Mouse (Mus musculus) C2C12 (cell line): ENCODE measurements around the gene Hsd17b3. TPM values are rescaled to one million over a fixed set of nuclear protein-coding genes. Genes with fewer than 3 reads are reported as not detected.

Experiments
- H3K27me3 ChIP-seq: one replicate; pipeline ENCODE4 v1.6.1; 2011; ENCODE audit not compliant: control insufficient read depth, insufficient read depth, insufficient read length
- H3K36me3 ChIP-seq: one replicate; pipeline ENCODE4 v1.6.1; 2011; ENCODE audit not compliant: control insufficient read depth, insufficient read depth
- H3K4me3 ChIP-seq: one replicate; pipeline ENCODE4 v1.5.1; 2011; ENCODE audit warnings: mild to moderate bottlenecking, control low read depth; ENCODE audit not compliant: poor library complexity, insufficient read depth, severe bottlenecking
- H3K79me2 ChIP-seq: one replicate; pipeline ENCODE4 v1.6.1; 2011; ENCODE audit not compliant: control insufficient read depth, insufficient read depth
- H3K79me3 ChIP-seq: one replicate; pipeline ENCODE4 v1.6.1; 2011; ENCODE audit warnings: low read depth, control low read depth
- H3ac ChIP-seq: one replicate; pipeline ENCODE3; 2011; ENCODE audit warnings: low read depth; ENCODE audit not compliant: control insufficient read depth, insufficient read length
- CEBPB ChIP-seq: IDR thresholded peaks from one replicate; pipeline ENCODE4 v1.6.1; 2011; ENCODE audit warnings: low read depth, mild to moderate bottlenecking, control low read depth, moderate library complexity
- CTCF ChIP-seq: IDR thresholded peaks from one replicate; pipeline ENCODE4 v1.5.1; 2011; ENCODE audit not compliant: control insufficient read depth, insufficient read depth, insufficient read length
- FOSL1 ChIP-seq: IDR thresholded peaks from one replicate; pipeline ENCODE4 v1.8.0; 2011; ENCODE audit warnings: mild to moderate bottlenecking, low read length; ENCODE audit not compliant: poor library complexity, insufficient read depth, severe bottlenecking
- MAX ChIP-seq: IDR thresholded peaks from one replicate; pipeline ENCODE4 v1.6.1; 2011; ENCODE audit warnings: mild to moderate bottlenecking, control low read depth
- MYOD1 ChIP-seq: IDR thresholded peaks from one replicate; pipeline ENCODE4 v1.6.1; 2011; ENCODE audit warnings: low read depth; ENCODE audit not compliant: control insufficient read depth, insufficient read length
- MYOG ChIP-seq: IDR thresholded peaks from one replicate; pipeline ENCODE4 v1.6.1; 2011; ENCODE audit not compliant: control insufficient read depth, insufficient read length; ENCODE audit errors: extremely low read depth
- USF1 ChIP-seq: IDR thresholded peaks from one replicate; pipeline ENCODE4 v1.6.1; 2011; ENCODE audit warnings: low read depth, mild to moderate bottlenecking, control low read depth, moderate library complexity
- polyA plus RNA-seq: library from polyadenylated mRNA; unstranded; fragments of >200 nt; fragmentation: generic; extraction: Trizol; gene quantifications from one replicate; pipeline ENCODE4 v1.2.1, GENCODE M21; 2012; ENCODE audit warnings: missing spikeins

The Hsd17b3 gene
- polyA plus RNA-seq, 1 experiment: not detected

GRCm38 (mm10) chr13:64123491-64124188 lies 34.6 kb upstream of the Hsd17b3 start:
- H3ac ChIP-seq: no peak overlapping the region
- no peaks in the 10 kb centered on the region for H3K79me2 ChIP-seq
- H3K36me3 ChIP-seq: no peaks in the 10 kb centered on the region
- no peak for TF ChIP-seq MYOD1
- TF ChIP-seq MYOG: no peak
- no peak for TF ChIP-seq FOSL1
- H3K4me3 ChIP-seq: no peak overlapping the region
- H3K27me3 ChIP-seq: no peaks in the 10 kb centered on the region
- H3K79me3 ChIP-seq: no peaks in the 10 kb centered on the region

GRCm38 (mm10) chr13:64120760-64121159 lies 31.7 kb upstream of the Hsd17b3 start:
- no peak for TF ChIP-seq USF1
- TF ChIP-seq MAX: no peak
- TF ChIP-seq MYOG: no peak
- no peak for TF ChIP-seq MYOD1
- TF ChIP-seq FOSL1: no peak
- no peak for TF ChIP-seq CTCF
- TF ChIP-seq CEBPB: no peak
- H3K79me3 ChIP-seq: no peaks in the 10 kb centered on the region
- H3K79me2 ChIP-seq: no peaks in the 10 kb centered on the region
- no peaks in the 10 kb centered on the region for H3K27me3 ChIP-seq
- no peak overlapping the region for H3ac ChIP-seq
- H3K36me3 ChIP-seq: no peaks in the 10 kb centered on the region
- no peak overlapping the region for H3K4me3 ChIP-seq

- Histone ChIP-seq H3ac (no peak overlapping the region), H3K4me3 (no peak overlapping the region), H3K27me3 (no peaks in the 10 kb centered on the region), H3K79me3 (no peaks in the 10 kb centered on the region), H3K36me3 (no peaks in the 10 kb centered on the region), H3K79me2 (no peaks in the 10 kb centered on the region)
- TF ChIP-seq CTCF (no peak), MAX (no peak), USF1 (no peak), MYOD1 (no peak), CEBPB (no peak), MYOG (no peak), FOSL1 (no peak)
Observed at GRCm38 (mm10) chr13:64117442-64117841, 28.4 kb upstream of the Hsd17b3 start.

GRCm38 (mm10) chr13:64110421-64110820 lies 21.4 kb upstream of the Hsd17b3 start:
- TF ChIP-seq CTCF: no peak
- no peak for TF ChIP-seq MYOG
- TF ChIP-seq FOSL1: no peak
- no peak for TF ChIP-seq MYOD1
- no peak for TF ChIP-seq USF1
- TF ChIP-seq MAX: no peak
- no peak for TF ChIP-seq CEBPB
- Histone ChIP-seq H3K79me3 (no peaks in the 10 kb centered on the region), H3K27me3 (no peaks in the 10 kb centered on the region), H3K36me3 (no peaks in the 10 kb centered on the region), H3K4me3 (no peak overlapping the region), H3ac (no peak overlapping the region), H3K79me2 (no peaks in the 10 kb centered on the region)

- H3K79me3 ChIP-seq: no peaks in the 10 kb centered on the region
- no peak overlapping the region for H3K4me3 ChIP-seq
- TF ChIP-seq FOSL1: no peak
- no peak for TF ChIP-seq CTCF
- no peak for TF ChIP-seq USF1
- no peak for TF ChIP-seq MYOG
- no peak for TF ChIP-seq MAX
- TF ChIP-seq MYOD1: no peak
- TF ChIP-seq CEBPB: no peak
Observed at GRCm38 (mm10) chr13:64108381-64108850, 19.4 kb upstream of the Hsd17b3 start.

GRCm38 (mm10) chr13:64107535-64107934 lies 18.5 kb upstream of the Hsd17b3 start:
- TF ChIP-seq USF1 (no peak), CEBPB (no peak), MAX (no peak), MYOG (no peak), FOSL1 (no peak), CTCF (no peak), MYOD1 (no peak)
- H3K27me3 ChIP-seq: no peaks in the 10 kb centered on the region
- H3ac ChIP-seq: no peak overlapping the region
- no peaks in the 10 kb centered on the region for H3K79me2 ChIP-seq
- no peaks in the 10 kb centered on the region for H3K79me3 ChIP-seq
- no peaks in the 10 kb centered on the region for H3K36me3 ChIP-seq
- no peak overlapping the region for H3K4me3 ChIP-seq

More at GRCm38 (mm10) chr13:64108381-64108850, 19.4 kb upstream of the Hsd17b3 start:
- Histone ChIP-seq H3K79me2 (no peaks in the 10 kb centered on the region), H3K36me3 (no peaks in the 10 kb centered on the region), H3K27me3 (no peaks in the 10 kb centered on the region), H3ac (no peak overlapping the region)
